Mouse (Mus musculus): ENCODE measurements around the gene E2f2.

The E2f2 gene

DNA sequence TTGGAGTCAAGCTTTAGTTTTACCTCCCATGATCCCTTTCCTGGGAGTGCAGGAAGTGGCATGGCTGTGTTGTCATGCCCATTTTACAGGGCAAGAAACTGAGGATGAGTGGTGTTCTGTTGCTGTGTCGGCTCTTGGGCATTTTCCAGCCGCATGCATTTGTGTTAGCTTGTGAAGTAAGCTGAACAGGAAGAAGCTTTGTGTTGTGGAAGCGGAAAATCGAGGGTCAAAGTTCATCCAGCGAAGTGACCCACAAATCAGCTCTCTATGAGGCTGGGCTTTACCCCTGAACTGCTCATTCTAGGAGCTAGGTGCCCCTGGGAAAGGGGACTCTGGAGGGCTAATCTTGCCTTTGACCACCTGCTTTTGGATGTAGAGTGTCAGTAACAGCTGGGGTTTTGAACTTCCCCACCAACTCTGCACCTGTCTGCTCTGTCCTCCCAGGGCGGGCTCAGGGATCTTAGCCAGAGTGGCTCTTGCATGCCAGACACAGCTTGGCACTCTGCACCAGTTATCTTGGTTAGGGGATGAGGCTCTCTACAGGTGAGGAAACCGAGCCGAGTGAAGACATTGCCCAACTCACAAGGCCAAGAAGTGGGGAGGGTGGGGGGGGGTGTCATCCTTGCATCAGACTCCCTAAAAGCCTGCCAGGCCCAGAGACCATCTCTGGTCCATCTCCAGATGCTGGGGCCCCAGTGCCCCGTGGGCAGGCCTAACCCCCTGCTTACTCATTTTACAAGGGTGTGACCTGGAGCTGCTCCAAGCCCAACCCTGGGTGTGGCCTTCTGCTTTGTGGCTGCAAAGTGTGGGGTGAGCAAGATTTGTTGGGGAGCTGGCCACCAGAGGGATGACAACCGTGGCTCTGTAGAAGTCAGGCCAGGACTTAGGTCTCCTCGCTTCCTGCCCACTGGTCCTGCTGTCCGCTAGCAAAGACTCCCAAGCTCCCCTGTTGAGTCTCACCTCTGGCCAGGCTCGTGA, 2.3 kb downstream of the E2f2 start:
- no peak for DNase-seq (ENCODE audit: low spot score in 2 of 2)

DNA sequence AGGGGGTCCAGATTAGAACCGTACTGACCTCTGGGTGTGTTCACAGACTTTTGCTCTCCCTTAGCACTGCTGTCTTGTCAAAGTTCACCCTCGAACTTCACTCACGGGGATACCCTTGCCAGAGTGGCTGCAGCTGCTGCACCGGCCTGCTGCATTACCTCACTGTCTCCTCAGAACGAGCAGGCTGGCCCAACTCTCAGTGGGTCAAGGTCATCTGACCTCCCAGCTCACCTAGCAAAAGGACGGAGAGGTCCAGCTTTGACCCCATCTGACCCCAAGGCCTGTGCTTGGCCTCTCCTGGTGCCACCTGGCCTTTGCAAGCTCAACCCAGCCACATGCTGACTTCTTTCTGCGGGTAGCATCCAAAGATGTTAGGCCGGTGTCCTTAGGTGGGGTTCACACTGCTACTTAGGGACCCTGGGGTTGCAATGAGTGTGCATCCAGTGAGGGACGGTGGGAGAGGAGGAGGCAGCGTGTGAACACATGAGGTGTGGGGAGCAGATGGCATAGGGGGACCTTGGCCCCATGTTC, 3.9 kb downstream of the E2f2 start:
- DNase-seq (ENCODE audit: low spot score in 2 of 2), result no peak

DNA sequence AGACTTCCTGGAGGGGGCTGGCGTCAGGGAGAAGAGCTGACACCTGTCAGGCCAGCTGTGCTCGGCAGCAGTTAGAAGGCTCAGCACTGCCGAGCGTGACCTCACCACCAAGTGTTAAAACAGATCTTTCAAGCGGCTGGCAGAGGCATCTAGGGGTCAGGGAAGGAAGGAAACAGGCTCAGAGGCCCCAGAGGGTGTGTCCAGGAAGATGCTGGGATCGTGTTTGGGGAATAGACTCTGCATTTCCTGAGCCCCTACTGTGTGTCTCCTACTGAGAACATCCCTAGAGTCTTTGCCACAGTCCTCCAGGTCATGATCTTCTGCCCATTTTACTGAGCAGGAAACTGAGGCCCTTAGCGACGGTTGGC, 5.0 kb downstream of the E2f2 start:
- peak; percentile 49 to 74 for DNase-seq (ENCODE audit: low spot score in 2 of 2)

DNA sequence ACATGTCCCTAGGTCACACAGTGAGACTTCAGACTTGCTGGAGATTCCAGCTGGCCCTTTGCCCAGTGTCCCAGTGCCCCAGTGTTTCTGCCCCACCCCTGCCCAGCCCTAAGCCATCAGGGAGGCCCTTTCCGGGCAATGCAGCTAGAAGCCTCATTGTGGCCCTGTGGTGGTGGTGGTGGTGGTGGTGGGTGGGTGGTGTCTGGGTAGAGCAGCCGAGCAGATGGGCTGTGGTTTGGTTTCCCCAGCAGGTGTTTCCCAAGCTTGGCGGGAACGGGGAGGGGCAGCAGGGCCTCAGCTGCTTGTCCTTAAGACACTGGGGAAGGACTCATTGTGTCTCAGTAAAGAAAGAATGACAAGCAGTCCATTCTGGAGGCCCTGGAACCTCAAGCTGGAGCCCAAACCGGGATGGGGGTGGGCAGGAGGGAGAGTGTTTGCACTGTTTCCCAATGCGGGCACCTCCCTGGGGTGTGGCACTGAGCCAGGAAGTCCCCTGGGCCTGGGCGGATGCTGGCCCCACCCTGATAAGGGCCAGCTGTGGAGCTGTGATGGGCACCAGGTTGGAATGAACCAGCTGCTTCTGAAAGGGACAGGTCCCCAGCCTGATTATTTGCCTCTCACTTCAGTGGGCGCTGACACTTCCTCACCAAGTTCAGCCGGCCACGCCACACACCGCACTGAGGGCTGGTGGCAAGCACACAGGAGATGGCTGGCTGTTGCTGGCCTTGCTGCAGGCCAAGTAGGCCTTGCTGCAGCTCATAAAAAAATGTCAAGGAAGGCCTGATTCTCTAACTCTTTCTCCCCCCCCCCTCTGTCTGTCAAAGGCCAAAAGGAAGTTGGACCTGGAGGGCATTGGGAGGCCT, 5.6 kb downstream of the E2f2 start:
- peak in 1 of 2 experiments; percentile 65 for DNase-seq (ENCODE audit: low spot score in 2 of 2)

DNA sequence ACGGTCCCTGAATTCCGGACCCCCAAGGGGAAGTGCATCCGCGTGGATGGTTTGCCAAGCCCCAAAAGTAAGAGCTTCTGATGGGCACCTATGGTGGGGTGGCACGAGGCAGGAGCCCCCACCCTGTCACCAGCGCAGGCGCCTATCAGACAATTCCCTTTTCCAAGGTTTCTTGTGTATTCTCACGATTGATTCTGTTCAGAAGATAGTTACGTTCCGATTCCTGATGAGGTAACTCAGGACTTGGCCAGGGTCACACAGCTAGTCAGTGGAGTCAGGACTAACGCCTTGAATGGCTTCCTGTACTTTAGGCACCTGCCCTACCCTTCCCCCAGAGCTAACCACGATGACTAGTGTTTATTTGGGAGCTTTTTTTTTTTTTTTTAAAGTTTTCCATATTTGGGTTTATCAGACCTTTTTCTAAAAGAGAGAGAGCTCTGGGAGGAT, 6.3 kb downstream of the E2f2 start:
- DNase-seq (ENCODE audit: low spot score in 2 of 2), result no peak

DNA sequence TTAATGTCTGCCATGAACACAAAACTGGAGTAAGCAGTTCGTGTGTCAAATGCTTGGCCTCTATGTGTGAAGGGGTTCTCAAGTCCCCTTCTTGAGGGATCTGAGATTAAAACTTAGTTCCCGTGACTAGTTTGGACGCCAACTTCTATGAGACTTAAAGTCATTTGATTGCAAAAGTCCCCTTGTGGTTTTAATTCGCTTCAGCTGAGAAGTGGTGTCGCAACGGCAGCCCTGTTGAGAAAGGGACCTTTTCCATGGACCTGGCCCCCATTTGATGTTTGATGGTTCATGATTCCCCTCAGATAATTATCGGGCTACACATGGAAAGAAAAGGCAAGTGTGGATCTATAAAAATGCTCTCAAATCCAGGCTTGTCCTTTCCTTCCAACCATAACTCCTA, 7.3 kb downstream of the E2f2 start:
- DNase-seq (ENCODE audit: low spot score in 2 of 2), result no peak

DNA sequence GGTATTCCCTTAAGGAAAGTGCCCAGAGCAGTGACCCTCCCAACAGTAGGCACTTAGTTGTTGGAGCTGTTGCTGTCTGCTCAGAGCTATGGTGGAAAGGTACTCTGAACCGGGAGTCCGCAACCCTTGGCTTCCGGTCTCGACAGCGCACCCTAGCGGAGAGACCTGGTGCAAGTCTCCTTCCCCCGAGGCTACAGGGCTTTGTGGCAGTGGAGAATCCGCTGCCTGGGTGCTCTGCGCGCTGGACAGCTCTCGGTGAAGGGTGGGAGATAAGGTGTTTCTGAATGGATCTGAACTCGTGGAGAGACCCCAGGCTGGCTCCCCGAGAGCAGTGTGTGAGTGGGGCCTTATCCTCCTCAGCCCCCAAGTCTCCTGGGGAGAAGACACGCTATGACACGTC, 7.8 kb downstream of the E2f2 start:
- DNase-seq (ENCODE audit: low spot score in 2 of 2), result peak; percentile 72 to 81

DNA sequence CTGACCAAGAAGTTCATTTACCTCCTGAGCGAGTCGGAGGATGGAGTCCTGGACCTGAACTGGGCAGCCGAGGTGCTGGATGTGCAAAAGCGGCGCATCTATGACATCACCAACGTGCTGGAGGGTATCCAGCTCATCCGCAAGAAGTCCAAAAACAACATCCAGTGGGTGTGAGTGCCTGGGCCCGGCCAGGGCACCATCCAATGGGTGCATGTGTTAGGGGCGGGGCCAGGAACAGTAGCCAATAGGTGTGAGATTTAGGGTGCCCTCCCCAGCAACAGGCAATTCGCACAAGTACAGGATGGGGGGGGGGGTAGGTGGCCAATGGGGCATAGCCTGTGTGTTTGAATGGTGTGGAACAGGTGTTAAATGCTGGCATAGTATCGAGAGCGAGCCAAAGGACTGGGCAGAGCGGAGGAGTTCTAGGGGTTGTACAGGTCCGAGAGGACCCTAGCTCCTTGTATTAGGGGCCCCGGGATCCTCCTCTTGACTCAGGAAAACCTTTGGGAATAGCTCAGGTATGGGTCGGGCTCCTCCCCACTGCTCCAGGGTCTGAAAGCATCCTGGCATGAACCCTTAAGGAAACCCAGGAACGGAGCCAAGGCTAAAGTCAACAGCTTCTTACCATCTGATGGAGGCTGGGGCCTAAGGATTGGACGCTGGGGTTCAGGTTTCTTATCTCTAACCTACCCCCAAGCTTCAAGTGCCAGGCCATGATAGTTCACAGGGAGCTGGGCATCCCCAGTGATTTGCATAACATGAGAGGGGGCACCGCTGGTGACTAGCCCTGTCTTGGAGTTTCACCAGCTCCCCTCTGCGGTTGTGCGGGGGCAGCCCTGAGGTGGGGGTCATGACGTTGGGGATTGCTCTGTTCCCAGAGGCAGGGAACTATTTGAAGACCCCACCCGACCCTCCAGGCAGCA, 8.5 kb downstream of the E2f2 start:
- DNase-seq (ENCODE audit: low spot score in 2 of 2), result peak; percentile 74 to 82

DNA sequence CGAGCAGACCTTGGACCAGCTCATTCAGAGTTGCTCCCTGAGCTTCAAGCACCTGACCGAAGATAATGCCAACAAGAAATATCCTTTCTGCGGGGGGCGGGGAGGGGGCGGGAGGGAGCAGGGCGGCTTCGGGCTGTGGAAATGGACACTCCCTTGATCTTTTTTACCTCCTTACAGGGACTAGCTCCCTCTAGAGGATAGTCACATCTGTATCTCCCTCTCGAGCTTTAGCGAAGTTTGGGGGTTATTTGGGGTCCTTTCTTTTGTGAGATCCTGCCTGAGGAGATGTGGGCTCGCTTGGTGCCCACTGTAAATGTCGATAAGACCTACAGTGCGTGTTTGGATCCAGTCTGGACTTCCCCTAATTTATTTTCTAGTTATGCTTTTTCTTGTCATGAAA, 9.2 kb downstream of the E2f2 start:
- no peak for DNase-seq (ENCODE audit: low spot score in 2 of 2)

DNA sequence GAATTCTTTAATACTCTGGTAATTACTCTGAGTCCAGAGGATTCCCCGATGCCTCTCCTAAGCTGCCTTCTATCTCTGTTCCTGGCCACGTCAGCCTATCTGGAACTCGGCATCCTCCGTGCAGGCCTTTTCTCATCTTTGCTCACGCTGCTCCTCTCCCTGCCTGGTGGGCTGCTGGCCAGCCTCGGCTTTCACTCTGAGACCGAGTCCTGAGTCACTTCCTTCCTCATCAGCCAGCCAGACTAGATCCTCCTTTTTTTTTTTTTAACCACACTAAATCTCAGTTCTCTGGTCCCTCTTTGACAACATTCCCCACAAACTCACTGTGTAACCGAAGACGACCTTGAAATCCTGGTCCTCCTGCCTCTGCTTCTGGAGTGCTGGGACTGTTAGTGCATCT, 13.2 kb downstream of the E2f2 start:
- DNase-seq (ENCODE audit: low spot score in 2 of 2), result peak; percentile 68 to 72

DNA sequence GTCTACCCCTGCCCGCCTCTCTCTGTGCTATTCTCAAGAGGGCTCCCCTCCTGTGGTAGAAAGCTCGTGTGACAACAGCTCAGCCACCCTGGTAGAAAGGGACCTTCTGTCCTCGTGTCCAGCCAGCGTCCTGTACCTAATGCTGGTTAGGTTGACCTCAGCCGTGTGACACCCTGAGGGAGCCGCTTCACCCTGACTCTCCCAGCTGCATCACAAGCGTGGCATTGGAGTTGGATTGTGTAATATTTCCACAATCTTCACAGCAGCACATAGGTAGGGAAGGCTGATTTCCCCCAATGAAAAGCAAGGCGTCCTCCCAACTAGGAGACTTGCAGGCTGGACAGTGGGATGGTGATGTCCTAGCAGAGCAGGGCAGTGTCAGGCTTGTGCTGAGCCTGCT, 14.1 kb downstream of the E2f2 start:
- DNase-seq (ENCODE audit: low spot score in 2 of 2), result no peak

DNA sequence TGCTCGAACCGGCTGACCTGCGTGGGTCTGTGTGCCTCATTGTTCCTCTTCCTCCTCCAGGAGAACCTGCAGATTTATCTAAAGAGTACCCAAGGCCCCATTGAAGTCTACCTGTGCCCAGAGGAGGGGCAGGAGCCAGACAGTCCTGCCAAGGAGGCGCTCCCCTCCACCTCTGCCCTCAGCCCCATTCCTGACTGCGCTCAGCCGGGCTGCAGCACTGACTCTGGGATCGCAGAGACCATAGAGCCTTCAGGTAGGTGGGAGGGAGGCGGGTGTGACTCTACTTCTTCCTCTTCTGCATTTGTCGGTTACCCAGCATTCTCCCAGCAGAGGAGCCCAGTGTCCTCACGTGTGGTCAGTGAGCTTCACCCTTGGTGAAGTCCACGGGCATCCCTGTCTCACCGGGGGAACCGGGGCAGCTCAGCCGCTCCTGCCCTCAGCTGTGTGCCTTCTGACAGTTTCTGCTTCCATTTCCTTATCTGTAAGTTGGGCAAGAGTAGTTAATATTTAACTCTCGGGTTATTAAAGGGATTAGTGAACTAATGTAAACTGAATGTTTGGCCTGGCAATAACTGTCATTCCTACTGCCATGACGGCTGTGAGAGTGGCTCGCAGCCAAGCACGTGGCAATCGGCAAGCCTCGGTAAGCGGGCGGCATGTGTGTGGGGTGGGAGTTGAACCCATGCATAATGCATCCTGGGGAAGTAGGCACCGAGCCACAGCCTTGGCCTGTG, 14.7 kb downstream of the E2f2 start:
- DNase-seq (ENCODE audit: low spot score in 2 of 2), result no peak

DNA sequence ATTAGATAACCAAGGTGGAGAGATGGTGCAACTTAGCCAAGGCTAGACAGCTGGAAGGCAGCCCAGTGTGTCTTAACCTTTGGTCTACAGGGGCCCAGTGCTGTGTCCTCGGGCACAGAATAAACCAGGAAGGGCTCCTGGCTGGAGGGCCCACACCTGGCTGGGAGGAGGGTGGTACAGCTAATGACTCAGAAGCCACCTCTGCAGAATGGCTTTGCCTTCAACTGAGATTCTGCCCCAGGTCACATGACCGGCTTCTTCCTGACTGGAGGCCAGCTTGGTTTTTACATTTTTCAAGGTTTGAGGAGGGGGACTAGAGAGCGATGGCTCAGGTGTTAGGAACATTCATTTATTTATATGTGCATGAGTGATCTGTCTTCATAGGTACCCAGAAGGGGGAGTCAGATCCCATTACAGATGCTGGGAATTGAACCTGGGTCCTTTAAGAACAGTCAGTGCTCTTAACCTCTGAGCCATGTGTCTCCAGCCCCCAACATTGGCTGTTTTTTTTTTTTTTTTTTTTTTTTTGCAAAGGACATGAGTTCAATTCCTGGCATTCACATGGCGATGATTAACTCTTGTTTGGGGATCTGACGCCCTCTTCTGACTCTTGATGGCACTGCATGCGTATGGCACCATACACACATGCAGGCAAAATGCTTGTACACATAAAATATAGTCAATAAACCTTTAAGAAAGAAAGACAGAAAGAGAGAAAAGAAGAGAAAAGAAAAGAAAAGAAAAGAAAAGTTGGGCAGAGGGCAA, 17.0 kb downstream of the E2f2 start:
- DNase-seq (ENCODE audit: low spot score in 2 of 2), result no peak

DNA sequence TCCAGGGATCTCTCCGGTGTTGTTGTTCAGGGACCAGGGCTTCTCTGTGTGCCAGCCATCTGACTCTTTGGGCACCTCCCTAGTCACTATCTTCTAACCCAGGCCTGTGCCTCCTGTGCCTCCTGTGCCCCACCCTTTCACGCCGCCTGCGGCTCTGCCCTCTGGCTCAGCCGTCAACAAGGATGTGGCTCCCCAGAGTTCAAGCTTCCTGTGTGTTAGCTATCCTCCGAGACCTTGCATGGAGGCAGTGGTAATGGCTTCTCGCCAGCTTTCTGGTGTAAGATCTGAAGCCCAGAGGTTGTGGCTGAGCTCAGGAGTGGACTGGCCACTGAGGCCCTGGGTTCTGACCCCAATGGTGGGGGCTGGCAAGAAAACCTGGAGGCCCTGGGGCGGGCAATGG, 17.7 kb downstream of the E2f2 start:
- DNase-seq (ENCODE audit: low spot score in 2 of 2), result no peak

DNA sequence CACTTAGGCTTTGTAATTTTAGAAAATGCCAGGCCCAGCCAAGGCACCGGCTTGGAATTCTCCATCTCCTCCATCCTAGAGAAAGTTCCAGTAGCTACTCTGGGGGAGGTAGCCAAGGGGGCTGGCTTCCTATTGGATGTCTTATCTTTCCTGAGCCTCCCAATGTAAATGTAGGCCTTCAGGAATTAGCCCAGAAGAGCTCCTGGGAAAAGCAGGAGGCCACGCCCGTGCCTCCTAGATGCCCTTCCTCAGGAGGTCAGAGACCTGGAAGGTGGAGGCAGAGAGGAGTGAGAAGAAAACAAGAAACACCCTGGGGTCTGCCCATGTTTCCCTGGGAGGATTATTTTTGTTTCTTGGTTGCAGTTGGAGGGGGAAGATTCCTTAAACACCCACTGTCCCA, 21.4 kb downstream of the E2f2 start:
- no peak for DNase-seq (ENCODE audit: low spot score in 2 of 2)

DNA sequence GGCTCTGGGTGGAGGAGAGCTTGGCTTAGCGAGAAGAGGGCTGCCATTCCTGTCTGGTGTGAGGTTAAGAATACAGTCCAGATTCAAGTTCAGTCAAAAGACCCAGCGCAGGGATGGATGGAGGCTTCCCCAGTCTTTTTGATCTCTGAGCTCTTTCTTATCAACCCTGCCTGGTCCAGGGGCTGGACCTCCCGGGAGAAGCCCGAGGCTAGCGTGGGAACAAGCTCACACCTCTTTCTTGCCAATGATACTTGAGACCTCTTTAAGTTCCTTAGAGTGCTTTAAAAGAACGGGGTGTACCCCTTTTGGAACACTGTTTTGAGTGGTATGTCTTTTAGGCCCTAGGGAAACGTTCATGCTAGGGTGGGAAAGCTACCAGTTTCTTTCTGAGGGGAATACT, 22.8 kb downstream of the E2f2 start:
- DNase-seq (ENCODE audit: low spot score in 2 of 2), result no peak

DNA sequence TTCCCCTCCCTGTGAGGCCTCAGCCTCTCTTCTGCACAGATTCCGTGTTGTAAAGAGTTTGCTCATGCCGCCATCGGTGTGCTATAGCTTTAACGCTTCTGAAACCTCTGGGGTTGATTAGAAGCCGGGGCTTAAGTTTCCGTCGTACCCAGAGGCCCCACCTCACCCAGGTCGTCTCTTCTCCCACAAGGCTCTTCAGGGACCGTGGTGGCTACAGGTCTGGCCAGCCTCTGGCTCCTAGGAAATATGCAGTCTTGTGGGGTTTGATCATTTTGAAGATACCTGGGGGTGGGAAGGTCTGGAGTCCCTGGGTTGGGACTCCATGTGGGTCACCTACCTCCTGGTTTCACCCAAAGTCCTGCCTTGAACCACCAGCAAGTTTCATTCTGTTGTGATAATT, 23.4 kb downstream of the E2f2 start:
- no peak for DNase-seq (ENCODE audit: low spot score in 2 of 2)

DNA sequence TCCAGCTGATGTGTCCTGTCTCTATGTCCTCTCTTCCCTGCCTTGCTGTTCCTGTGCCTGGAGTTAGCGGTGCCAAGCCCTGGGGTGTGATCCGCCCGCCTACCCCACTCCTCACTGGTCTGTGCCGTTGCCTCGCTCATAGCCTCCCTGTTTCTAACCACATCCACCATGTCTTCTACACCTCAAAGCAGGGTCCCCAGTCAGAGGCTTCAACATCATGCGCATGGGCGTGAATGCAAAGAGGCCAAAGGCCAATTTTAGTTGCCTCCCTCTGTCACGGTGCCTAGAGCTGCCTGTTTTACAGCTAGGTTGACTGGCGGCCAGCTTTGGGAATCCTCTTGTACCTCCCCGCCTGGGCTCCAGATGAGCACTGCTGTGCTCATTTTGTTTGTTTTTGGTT, 24.0 kb downstream of the E2f2 start:
- no peak for DNase-seq (ENCODE audit: low spot score in 2 of 2)

DNA sequence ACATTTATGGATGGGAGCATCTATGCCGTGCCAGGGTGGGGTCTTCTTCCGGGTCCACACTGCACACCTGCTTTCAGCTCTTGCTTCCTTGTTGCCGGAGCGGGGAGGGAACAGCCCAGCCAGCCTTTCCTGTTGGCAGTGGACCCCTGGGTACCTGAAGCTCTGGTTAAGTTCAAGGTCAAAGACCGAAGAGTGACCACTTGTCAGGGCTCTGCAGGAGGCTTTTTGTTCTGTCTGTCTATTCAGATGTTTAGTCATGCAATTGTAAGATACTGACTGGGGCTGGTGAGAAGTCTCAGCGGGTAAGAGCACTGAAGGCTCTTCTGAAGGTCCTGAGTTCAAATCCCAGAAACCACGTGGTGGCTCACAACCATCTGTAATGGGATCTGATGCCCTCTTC, 26.7 kb downstream of the E2f2 start:
- no peak for DNase-seq (ENCODE audit: low spot score in 2 of 2)
